Mouse (Mus musculus) ES-Bruce4 (cell line): ENCODE measurements at regions not wholly inside any gene's neighbourhood (a gene's known extent, or its start where the extent isn't known, plus 50 kb on each side); places are given as distances from the start of the nearest gene placed in this dataset.

Source experiments
- CTCF ChIP-seq: IDR thresholded peaks from one replicate; pipeline ENCODE4 v1.8.1; 2011; ENCODE audit warnings: low read depth, low read length
- EP300 ChIP-seq: IDR thresholded peaks from 2 replicates; pipeline ENCODE4 v1.6.1; 2011; ENCODE audit warnings: low read depth, low read length; ENCODE audit not compliant: insufficient read depth
- POLR2A ChIP-seq: IDR thresholded peaks from one replicate; pipeline ENCODE4 v1.8.1; 2011; ENCODE audit warnings: low read length; ENCODE audit not compliant: insufficient read depth

- TF ChIP-seq CTCF (no peak), POLR2A (no peak), EP300 (no peak)
These were observed 81.2 kb downstream of the Gm5294 start for GRCm38 (mm10) chr5:138900952-138901599.
